Mouse (Mus musculus): ENCODE measurements around the gene Nell2.

DNA sequence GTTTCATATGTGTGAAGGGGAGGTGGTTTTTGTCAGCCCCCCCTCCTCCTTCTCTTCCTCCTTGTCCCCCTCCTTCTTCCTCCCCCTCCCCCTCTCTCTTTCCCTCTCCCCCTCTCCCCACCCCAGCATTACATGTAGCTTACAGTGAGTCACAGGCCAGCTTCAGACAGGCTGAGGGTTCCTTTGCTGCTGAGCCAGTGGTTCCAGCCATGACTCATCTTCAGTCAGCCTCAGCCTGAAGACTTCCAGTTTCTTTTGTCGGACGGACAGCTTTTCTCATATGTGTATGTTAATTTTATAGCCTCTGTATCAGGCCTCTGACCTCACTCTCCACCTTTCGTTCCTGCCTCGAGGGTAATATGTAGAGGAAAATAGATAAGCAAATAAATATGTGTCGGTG lies 344.9 kb downstream of the Nell2 start:
- TF ChIP-seq POLR2A (IDR thresholded peaks at IDR 0.05; ENCODE audit: extremely low read depth, insufficient read depth, low read length), result no peak
- no peak for TF ChIP-seq CTCF (IDR thresholded peaks at IDR 0.05; ENCODE audit: extremely low read depth, insufficient read depth, low read length)

All from cortical plate, adult 2 months (tissue).